Mouse (Mus musculus) small intestine, adult 2 months (tissue): ENCODE results near the gene S100a5.

Source experiments
- CTCF ChIP-seq: fragments of 200-500 bp; IDR thresholded peaks from 2 replicates; pipeline ENCODE4 v1.5.1; 2012; ENCODE audit warnings: low read depth, mild to moderate bottlenecking, control low read depth, inconsistent platforms, low read length, moderate library complexity, mixed read lengths; ENCODE audit not compliant: insufficient replicate concordance, insufficient read length; ENCODE audit errors: extremely low read depth
- POLR2A ChIP-seq: fragments of 200-500 bp; IDR thresholded peaks from 2 replicates; pipeline ENCODE4 v1.6.1; 2012; ENCODE audit warnings: low read depth, mild to moderate bottlenecking, control low read depth, inconsistent platforms, low read length, moderate library complexity

- no peak for TF ChIP-seq POLR2A
- no peak for TF ChIP-seq CTCF
Measured at GRCm38 (mm10) chr3:90629298-90629697, 21.0 kb downstream of the S100a5 start.
